Mouse (Mus musculus): ENCODE data around the gene Atxn2l. TPM values are rescaled to one million over a fixed set of nuclear protein-coding genes. Genes with fewer than 3 reads are reported as not detected.
"Not testable (repeated sequence)": the region's sequence is repeated elsewhere in the genome, so short reads cannot be mapped to it uniquely, and the experiment has no call there.

Gene Atxn2l
- polyA plus RNA-seq, 1 experiment from 2014 or later: 44.5 TPM

DNA sequence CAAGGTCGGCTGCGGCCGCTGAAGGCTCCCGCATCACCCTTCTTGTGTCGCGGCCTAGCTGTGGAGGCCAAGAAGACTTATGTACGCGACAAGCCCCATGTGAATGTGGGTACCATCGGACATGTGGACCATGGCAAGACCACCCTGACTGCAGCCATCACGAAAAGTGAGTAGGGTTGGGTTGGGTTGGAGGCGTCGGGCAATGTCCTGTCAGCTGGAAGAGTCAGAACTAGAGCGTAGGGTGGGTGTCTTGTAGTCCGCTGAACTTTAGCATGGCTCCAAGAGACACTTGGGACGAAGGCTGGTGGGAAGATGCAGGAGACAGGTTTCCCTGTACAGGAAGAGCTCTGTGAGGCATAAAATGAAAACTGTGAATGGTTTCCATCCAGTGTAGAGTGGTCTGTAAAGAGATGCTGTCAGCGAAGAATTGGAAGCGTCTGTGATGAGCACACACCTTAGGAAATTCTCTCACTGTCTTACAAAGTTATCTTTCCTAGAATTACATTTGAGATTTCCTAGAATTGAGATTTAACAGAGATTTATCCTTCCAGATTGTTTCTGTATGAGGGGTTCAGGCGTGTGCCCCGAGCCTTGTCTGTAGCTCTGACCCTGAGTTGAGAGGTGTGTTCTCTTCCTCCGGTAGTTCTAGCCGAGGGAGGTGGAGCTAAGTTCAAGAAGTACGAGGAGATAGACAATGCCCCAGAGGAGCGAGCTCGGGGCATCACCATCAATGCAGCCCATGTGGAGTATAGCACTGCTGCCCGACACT is 15.4 kb downstream of the Atxn2l start:
- H3K4me3 ChIP-seq (replicated peaks): peak overlapping the region; percentile 73
- peak overlapping the region; percentile 90 for H3K4me2 ChIP-seq
- H3K9ac ChIP-seq: peak overlapping the region; percentile 74
- peaks cover 21% of the 10 kb centered on the region for H3K36me3 ChIP-seq
- 16% methylated on average over 25 of the region's 25 CpGs for WGBS
- peaks cover 11% of the 10 kb centered on the region for H3K4me1 ChIP-seq
- not testable (repeated sequence) for H3K27ac ChIP-seq; H3K27me3 ChIP-seq (replicated peaks); ATAC-seq (ENCODE audit: insufficient read depth, low FRiP score, low read depth); H3K9me3 ChIP-seq

DNA sequence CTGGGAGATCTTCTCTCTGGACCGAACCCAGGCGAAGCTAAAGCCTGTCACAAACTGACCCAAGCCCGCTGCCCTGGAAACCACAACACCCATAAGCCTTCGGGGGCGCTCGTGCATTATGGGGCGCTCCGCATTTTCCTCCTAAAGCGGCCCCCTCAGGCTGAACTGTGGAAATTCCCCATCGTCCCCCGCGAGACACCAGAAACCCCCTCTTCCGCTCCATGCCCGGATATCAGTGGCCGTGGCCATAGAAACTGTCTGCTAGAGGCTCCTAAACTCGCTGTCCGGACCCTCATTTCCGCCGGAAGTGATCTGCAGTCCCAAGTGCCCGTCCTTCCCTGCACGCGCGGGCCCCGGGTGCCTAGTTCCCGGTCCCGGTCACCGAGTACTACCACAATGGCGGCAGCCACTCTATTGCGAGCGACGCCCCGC is 16.2 kb downstream of the Atxn2l start, which contains the start of gene Tufm:
Gene Tufm, plus strand, starts transcription at position 310 of the 432 bp plus-strand sequence.
- H3K4me2 ChIP-seq: peak within 1 kb of the TSS; percentile 90
- H3K27ac ChIP-seq: peak within 1 kb of the TSS; percentile 53
- H3K4me1 ChIP-seq: peaks cover 14% of the 10 kb centered on the region
- H3K9me3 ChIP-seq: no peaks in the 10 kb centered on the region
- peak within 1 kb of the TSS; percentile 74 for H3K9ac ChIP-seq
- ATAC-seq (ENCODE audit: insufficient read depth, low FRiP score, low read depth): peak; percentile 91
- WGBS: under 1% methylated on average over 32 of the region's 32 CpGs
- no peaks in the 10 kb centered on the region for H3K27me3 ChIP-seq (replicated peaks)
- peak within 1 kb of the TSS; percentile 73 for H3K4me3 ChIP-seq (replicated peaks)
- H3K36me3 ChIP-seq: peaks cover 13% of the 10 kb centered on the region; the same call in 1 of the 2 replicates

DNA sequence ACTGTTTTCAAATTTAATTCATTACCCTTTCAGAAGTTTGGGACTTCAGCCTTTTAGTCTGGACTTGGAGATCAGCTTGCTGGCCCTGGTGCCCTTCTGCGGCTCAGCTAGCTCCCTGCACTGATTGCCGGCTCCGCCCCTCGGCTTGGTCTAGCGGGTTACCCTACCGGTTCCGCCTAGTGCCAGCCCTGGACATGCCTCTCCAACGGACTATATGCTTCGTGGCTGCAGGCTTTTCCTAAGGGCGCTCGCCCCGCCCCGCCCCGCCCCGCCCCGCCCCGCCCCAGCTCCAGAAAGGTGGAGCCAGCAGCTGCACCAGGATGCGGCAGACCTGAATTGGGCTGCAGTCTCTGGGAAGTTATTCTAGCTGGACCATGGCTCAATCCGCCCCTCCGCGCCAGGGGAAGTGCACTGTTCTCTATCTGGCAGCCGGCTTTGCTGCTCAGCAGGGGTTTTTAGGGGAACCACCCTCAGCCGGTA is 20.8 kb downstream of the Atxn2l start:
- peak; percentile 92 for ATAC-seq (ENCODE audit: insufficient read depth, low FRiP score, low read depth)
- H3K9ac ChIP-seq: peak overlapping the region; percentile 40; the same call in 1 of the 2 replicates
- peak overlapping the region; percentile 37 for H3K4me3 ChIP-seq (replicated peaks)
- H3K4me2 ChIP-seq: peak overlapping the region; percentile 84
- H3K27me3 ChIP-seq (replicated peaks): no peaks in the 10 kb centered on the region
- under 1% methylated on average over 23 of the region's 23 CpGs for WGBS
- 0 out of 2 replicates have a peak, but pooled peaks cover 7% of the 10 kb centered on the region for H3K4me1 ChIP-seq
- no peaks in the 10 kb centered on the region for H3K9me3 ChIP-seq
- no peaks in the 10 kb centered on the region for H3K36me3 ChIP-seq
- H3K27ac ChIP-seq: peak overlapping the region; percentile 87

DNA sequence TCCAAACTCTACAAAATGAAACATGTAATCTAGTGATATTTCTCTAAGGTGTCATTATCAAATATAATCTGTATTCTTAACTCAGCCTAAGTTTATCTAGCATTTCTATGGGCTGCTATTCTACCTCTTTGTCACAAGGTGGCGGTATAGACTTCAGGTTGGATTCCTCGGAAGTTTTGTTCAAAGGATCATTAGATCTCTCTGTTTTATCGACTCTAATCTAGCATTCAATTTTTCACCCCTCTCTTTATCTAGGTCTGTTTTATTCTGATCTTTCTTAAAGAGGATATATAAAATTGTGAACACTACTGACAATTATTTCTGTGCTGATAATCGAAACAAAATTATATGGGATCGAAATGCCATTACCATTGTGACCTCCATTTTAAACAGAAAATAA is 21.5 kb downstream of the Atxn2l start:
- no peak overlapping the region for H3K9ac ChIP-seq
- WGBS: 25% methylated on average over 5 of the region's 5 CpGs
- H3K4me3 ChIP-seq (replicated peaks): no peak overlapping the region
- 0 out of 2 replicates have a peak, but pooled peaks cover 7% of the 10 kb centered on the region for H3K4me1 ChIP-seq
- H3K27me3 ChIP-seq (replicated peaks): no peaks in the 10 kb centered on the region
- no peak overlapping the region for H3K4me2 ChIP-seq
- H3K36me3 ChIP-seq: no peaks in the 10 kb centered on the region
- H3K9me3 ChIP-seq: no peaks in the 10 kb centered on the region
- H3K27ac ChIP-seq: no peak overlapping the region
- ATAC-seq (ENCODE audit: insufficient read depth, low FRiP score, low read depth): no peak

DNA sequence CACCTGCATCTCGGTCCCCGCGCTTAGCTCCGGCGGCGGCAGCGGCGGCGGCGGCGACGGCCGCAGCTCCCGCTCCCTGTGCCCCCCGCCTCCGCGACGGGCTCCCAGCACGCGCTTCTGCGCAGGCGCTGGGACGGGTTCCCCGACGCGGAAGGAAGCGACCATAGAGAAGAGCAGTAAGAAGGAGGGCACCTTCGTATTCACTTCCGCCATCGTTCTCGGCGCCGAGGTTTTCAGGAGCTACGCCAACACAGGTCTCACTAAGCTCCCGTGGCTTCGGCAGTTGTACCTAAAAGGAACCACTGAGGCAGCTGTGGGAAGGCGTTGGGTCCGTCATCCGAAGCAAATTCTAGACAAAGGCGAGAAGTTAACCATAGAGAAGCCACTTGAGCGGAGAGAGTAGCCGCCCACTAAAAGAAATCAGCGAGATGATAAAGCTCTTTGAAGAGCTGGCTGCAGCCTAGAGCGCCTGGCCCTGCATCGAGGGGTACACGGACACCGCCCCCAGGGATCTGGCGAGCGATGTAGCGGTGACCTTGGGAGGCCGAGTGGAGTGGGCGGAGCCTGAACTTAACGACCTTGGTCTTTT is 28.1 kb downstream of the Atxn2l start, which contains the start of gene Sh2b1:
Gene Sh2b1, minus strand, starts transcription at position 432 of the 589 bp plus-strand sequence.
- H3K4me1 ChIP-seq: peaks cover 19% of the 10 kb centered on the region
- peak; percentile 90 for ATAC-seq (ENCODE audit: insufficient read depth, low FRiP score, low read depth)
- peak within 1 kb of the TSS; percentile 87 for H3K4me2 ChIP-seq
- peak within 1 kb of the TSS; percentile 94 for H3K27ac ChIP-seq
- H3K36me3 ChIP-seq: peaks cover 22% of the 10 kb centered on the region
- WGBS: under 1% methylated on average over 53 of the region's 53 CpGs
- no peaks in the 10 kb centered on the region for H3K9me3 ChIP-seq
- peak within 1 kb of the TSS; percentile 96 for H3K9ac ChIP-seq
- H3K4me3 ChIP-seq (replicated peaks): peak within 1 kb of the TSS; percentile 95
- H3K27me3 ChIP-seq (replicated peaks): no peaks in the 10 kb centered on the region

DNA sequence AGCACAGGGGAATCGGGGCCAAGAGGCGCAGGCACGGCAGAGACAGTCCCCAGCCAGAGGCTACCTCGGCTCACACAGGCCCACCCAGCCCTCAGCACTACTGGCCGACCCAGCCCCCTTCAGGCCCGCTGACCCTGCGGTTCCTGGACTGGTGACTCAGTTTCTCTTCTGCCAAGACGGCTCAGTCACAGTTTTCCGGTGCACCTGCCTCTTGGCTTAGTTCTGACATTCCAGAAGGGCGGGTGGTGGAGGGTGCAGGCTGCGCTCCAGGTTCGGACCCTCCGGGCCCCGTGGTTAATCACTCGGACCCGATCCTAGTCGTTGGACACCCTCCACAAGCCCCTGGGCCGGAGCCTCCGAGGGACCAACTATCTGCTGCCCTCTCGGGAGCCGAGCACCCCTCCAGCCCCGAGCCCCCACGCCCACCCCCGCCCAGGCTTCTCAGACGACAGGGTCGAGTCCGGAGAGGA is 28.7 kb downstream of the Atxn2l start:
- H3K9ac ChIP-seq: peak overlapping the region; percentile 96
- peak overlapping the region; percentile 94 for H3K27ac ChIP-seq
- peaks cover 25% of the 10 kb centered on the region for H3K36me3 ChIP-seq
- peak; percentile 20; the same call in 1 of the 2 replicates for ATAC-seq (ENCODE audit: insufficient read depth, low FRiP score, low read depth)
- H3K9me3 ChIP-seq: no peaks in the 10 kb centered on the region
- H3K27me3 ChIP-seq (replicated peaks): no peaks in the 10 kb centered on the region
- H3K4me1 ChIP-seq: peaks cover 19% of the 10 kb centered on the region
- under 1% methylated on average over 27 of the region's 27 CpGs for WGBS
- H3K4me2 ChIP-seq: peak overlapping the region; percentile 87
- peak overlapping the region; percentile 95 for H3K4me3 ChIP-seq (replicated peaks)

DNA sequence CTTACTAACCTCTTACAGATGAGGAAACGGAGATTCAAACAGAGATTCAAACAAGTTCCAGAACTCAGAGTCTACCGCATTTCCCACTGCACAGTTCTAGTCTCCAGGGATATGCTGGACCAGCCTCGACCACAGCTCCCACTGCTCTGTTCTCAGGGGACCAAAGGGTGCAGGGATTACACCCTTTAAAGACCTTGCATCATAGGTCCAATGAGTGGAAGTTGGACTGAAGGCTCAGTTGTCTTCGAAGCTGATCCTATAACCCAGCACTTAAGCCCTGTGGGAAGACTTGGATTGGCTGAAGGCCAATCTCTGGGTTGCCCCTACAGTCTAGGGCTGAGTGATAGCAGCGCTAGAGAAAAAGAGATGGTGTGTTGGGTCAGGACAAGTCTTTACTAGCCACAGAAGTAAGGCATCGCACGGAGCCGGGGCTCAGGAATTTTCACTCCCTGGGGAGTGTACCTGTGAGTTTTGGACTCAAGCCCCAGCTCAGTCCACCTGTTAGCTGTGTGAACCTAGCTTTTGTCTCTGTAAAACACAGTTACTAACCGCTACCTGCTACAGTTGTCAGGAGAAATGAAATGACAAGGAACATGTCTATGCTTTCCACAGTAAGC is 29.7 kb downstream of the Atxn2l start:
- Histone ChIP-seq H3K36me3 (peaks cover 35% of the 10 kb centered on the region), H3K4me2 (peak overlapping the region; percentile 87), H3K4me1 (peaks cover 19% of the 10 kb centered on the region), H3K9me3 (no peaks in the 10 kb centered on the region), H3K9ac (peak overlapping the region; percentile 96; the same call in 1 of the 2 replicates), H3K27ac (no peak overlapping the region), H3K27me3 (replicated peaks) (no peaks in the 10 kb centered on the region), H3K4me3 (replicated peaks) (peak overlapping the region; percentile 95)
- 78% methylated on average over 9 of the region's 9 CpGs for WGBS
- no peak for ATAC-seq (ENCODE audit: insufficient read depth, low FRiP score, low read depth)

DNA sequence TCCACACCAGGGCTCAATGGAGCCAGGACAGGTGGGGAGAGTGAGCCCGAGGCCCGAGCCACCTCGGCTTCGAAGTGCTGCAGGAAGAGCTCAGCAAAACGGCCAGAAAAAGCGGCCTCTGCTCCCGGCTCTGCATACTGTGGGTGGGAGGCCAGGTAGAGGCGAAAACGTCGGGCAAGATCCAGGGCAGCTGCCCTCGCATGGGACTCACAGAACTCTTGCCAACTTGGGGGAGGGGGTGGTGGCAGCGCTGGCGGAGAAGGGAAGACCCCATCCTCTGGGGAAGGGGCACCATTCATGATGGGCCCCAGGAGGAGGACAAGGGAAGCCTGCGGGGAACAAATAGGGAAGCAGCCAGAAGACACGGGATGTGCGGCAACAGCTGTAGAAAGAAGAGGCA is 30.5 kb downstream of the Atxn2l start:
- Histone ChIP-seq H3K27me3 (replicated peaks) (no peaks in the 10 kb centered on the region), H3K4me1 (peaks cover 19% of the 10 kb centered on the region), H3K9me3 (no peaks in the 10 kb centered on the region), H3K9ac (no peak overlapping the region), H3K4me2 (no peak overlapping the region; the same call in 1 of the 2 replicates), H3K36me3 (peaks cover 43% of the 10 kb centered on the region), H3K27ac (no peak overlapping the region), H3K4me3 (replicated peaks) (no peak overlapping the region)
- 83% methylated on average over 16 of the region's 16 CpGs for WGBS
- no peak for ATAC-seq (ENCODE audit: insufficient read depth, low FRiP score, low read depth)

DNA sequence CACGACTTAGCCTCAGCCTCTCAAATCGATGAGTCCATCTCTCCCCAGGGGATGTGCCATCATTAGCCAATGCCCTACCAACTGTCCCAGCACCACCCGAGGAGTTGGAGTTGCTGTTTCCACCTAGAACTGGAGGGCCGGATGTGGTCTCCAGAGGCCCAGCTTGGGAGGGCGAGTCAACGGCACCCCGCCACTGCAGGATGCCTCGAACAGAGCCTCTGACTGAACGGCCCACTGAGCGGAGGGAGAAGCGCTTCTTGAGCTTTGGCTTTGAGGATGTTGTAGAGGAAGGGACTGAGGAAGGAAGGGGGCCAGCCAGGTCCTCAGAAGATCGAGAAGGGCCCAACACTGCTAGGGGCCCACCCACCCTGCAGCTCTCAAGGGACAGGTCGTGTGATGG is 30.9 kb downstream of the Atxn2l start:
- Histone ChIP-seq H3K4me2 (no peak overlapping the region; the same call in 1 of the 2 replicates), H3K9ac (no peak overlapping the region), H3K27me3 (replicated peaks) (no peaks in the 10 kb centered on the region), H3K27ac (no peak overlapping the region), H3K4me1 (peaks cover 19% of the 10 kb centered on the region), H3K36me3 (peaks cover 47% of the 10 kb centered on the region), H3K9me3 (no peaks in the 10 kb centered on the region), H3K4me3 (replicated peaks) (no peak overlapping the region)
- WGBS: 79% methylated on average over 13 of the region's 13 CpGs
- no peak for ATAC-seq (ENCODE audit: insufficient read depth, low FRiP score, low read depth)

DNA sequence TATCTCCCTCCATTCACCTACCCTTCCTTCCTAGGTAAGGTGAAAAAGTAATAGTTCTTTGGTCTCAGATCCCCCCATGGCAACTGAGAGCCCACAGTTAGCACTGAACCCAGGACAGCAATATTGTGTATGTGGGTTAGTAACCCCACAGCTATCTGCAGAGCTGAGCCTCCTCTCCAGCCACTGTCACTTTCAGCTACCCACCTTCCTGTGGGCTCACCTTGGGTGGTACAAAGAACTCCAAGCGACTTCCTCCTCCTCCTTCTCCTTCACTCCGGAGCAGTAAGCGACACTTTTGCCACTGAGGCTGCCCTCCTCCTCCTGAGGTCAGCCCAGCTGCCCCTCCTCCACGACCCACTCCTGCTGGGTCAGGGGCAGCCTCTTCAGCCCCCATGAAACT is 31.4 kb downstream of the Atxn2l start:
- peaks cover 49% of the 10 kb centered on the region for H3K36me3 ChIP-seq
- 83% methylated on average over 4 of the region's 4 CpGs for WGBS
- no peak for ATAC-seq (ENCODE audit: insufficient read depth, low FRiP score, low read depth)

DNA sequence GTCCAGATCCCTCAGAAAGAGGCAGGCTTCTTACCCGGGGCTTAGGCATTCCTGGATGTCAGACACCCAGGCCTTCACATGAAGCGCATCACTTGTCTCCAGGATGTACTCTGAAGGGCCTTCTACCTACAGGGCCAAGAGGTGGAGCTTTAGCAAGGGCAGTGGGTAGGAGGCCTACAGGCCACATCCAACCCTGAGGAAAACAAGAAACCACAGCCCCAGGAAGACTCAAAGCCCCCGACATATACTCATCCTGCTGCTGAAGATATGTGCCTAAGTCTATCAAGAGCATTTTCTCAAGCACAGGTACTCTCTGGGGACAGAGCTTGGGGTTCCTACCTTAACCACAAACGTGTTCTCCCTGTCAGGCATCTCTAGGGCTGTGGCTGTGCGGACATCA is 31.9 kb downstream of the Atxn2l start:
- H3K4me2 ChIP-seq: no peak overlapping the region
- H3K36me3 ChIP-seq: peaks cover 49% of the 10 kb centered on the region
- ATAC-seq (ENCODE audit: insufficient read depth, low FRiP score, low read depth): no peak
- H3K9ac ChIP-seq: no peak overlapping the region
- 84% methylated on average over 5 of the region's 5 CpGs for WGBS
- no peak overlapping the region for H3K4me3 ChIP-seq (replicated peaks)
- H3K9me3 ChIP-seq: no peaks in the 10 kb centered on the region
- H3K27ac ChIP-seq: no peak overlapping the region
- no peaks in the 10 kb centered on the region for H3K27me3 ChIP-seq (replicated peaks)
- peaks cover 19% of the 10 kb centered on the region for H3K4me1 ChIP-seq

More for the DNA sequence above, 31.4 kb downstream of the Atxn2l start:
- Histone ChIP-seq H3K27me3 (replicated peaks) (no peaks in the 10 kb centered on the region), H3K9me3 (no peaks in the 10 kb centered on the region), H3K27ac (no peak overlapping the region), H3K9ac (no peak overlapping the region), H3K4me2 (no peak overlapping the region), H3K4me1 (peaks cover 19% of the 10 kb centered on the region), H3K4me3 (replicated peaks) (no peak overlapping the region)
